Mouse (Mus musculus) G1E (cell line): Measurements from ENCODE around the gene Gm5901.

Experiments used
- CTCF ChIP-seq: IDR thresholded peaks from 2 replicates; pipeline ENCODE4 v1.5.1; 2012; ENCODE audit warnings: low read depth, low read length, inconsistent platforms, mixed read lengths
- GATA1 ChIP-seq: IDR thresholded peaks from 2 replicates; pipeline ENCODE4 v1.6.1; 2012; ENCODE audit warnings: borderline replicate concordance, low read length, inconsistent platforms, mixed read lengths
- GATA2 ChIP-seq: IDR thresholded peaks from 2 replicates; pipeline ENCODE4 v1.6.1; 2012; ENCODE audit warnings: low read depth, low read length, inconsistent platforms, borderline replicate concordance
- POLR2AphosphoS5 ChIP-seq: IDR thresholded peaks from 2 replicates; pipeline ENCODE4 v1.6.1; 2012; ENCODE audit warnings: low read depth, low read length, inconsistent platforms; ENCODE audit not compliant: insufficient replicate concordance
- TAL1 ChIP-seq: conservative IDR thresholded peaks from 2 replicates; pipeline ENCODE4 v1.6.1; 2012; ENCODE audit warnings: low read depth, low read length, inconsistent platforms, mixed read lengths

DNA sequence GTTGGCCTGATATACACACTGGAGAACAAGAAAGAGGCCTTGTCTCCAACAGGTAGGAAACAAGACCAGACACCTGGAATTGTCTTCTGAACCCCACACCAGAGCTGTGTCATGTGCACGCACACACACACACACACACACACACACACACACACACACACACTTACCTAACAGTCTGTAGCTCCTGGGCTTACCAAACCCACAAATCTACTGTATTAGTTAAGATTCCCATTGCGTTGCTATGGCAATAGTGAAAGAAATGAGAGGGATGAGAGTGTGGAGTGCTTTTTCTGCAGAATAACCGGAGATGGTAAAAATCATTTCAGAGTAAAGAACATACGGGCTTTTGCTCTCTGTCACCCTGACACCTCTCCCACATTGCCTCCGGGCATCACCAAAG is 43.3 kb downstream of the Gm5901 start:
- TF ChIP-seq POLR2AphosphoS5 = no peak
- TF ChIP-seq CTCF = no peak
- TF ChIP-seq GATA2 = no peak
- TF ChIP-seq GATA1 = no peak
- no peak for TF ChIP-seq TAL1
